Mouse (Mus musculus) 3134 (cell line): ENCODE data around the gene Anks3.

ENCODE experiments used
- DNase-seq: peaks from one replicate; pipeline ENCODE4 v3.0.0-alpha.2; 2011; ENCODE audit warnings: low spot score; ENCODE audit not compliant: insufficient read length; ENCODE audit errors: extremely low read depth

Anks3 gene

GRCm38 (mm10) chr16:4935430-4935829 lies 28.6 kb downstream of the Anks3 start:
- no peak for DNase-seq

- DNase-seq = no peak
Observed at GRCm38 (mm10) chr16:4932429-4932828, 31.6 kb downstream of the Anks3 start.

GRCm38 (mm10) chr16:4928474-4928873 lies 35.5 kb downstream of the Anks3 start:
- DNase-seq = no peak

GRCm38 (mm10) chr16:4927967-4928366 lies 36.0 kb downstream of the Anks3 start:
- DNase-seq = no peak

GRCm38 (mm10) chr16:4923996-4924395 lies 40.0 kb downstream of the Anks3 start:
- no peak for DNase-seq

GRCm38 (mm10) chr16:4922481-4922880 lies 41.5 kb downstream of the Anks3 start:
- no peak for DNase-seq

GRCm38 (mm10) chr16:4920556-4920955 lies 43.4 kb downstream of the Anks3 start:
- DNase-seq = no peak

- DNase-seq = no peak
Observed at GRCm38 (mm10) chr16:4916608-4917007, 47.4 kb downstream of the Anks3 start.

- DNase-seq = no peak
Observed at GRCm38 (mm10) chr16:4915931-4916330, 48.1 kb downstream of the Anks3 start.

- peak; percentile 72 for DNase-seq
Observed at GRCm38 (mm10) chr16:4913783-4914735, 49.9 kb downstream of the Anks3 start.

- peak; percentile 71 for DNase-seq
Observed at GRCm38 (mm10) chr16:4912907-4913782, 50.9 kb downstream of the Anks3 start.

- no peak for DNase-seq
Observed at GRCm38 (mm10) chr16:4912074-4912648, 51.8 kb downstream of the Anks3 start.

- DNase-seq = no peak
Observed at GRCm38 (mm10) chr16:4910758-4911157, 53.2 kb downstream of the Anks3 start.

- no peak for DNase-seq
Observed at GRCm38 (mm10) chr16:4909745-4910144, 54.3 kb downstream of the Anks3 start.

GRCm38 (mm10) chr16:4907972-4908371 lies 56.0 kb downstream of the Anks3 start:
- no peak for DNase-seq

- no peak for DNase-seq
Observed at GRCm38 (mm10) chr16:4907386-4907785, 56.6 kb downstream of the Anks3 start.

- DNase-seq = no peak
Observed at GRCm38 (mm10) chr16:4906559-4906958, 57.4 kb downstream of the Anks3 start.

GRCm38 (mm10) chr16:4905591-4905990 lies 58.4 kb downstream of the Anks3 start:
- no peak for DNase-seq

- no peak for DNase-seq
Observed at GRCm38 (mm10) chr16:4904878-4905277, 59.1 kb downstream of the Anks3 start.

GRCm38 (mm10) chr16:4903491-4904102 lies 60.4 kb downstream of the Anks3 start:
- DNase-seq = no peak

GRCm38 (mm10) chr16:4902390-4902789 lies 61.6 kb downstream of the Anks3 start:
- no peak for DNase-seq
